Mouse (Mus musculus): ENCODE results near the gene Pnmt. TPM values are rescaled to one million over a fixed set of nuclear protein-coding genes. Genes with fewer than 3 reads are reported as not detected.
A peak's percentile ranks its signal among the peaks of the same experiment; 100 is the strongest.

Pnmt gene
- polyA plus RNA-seq, 1 experiment from 2014 or later = 0.22 TPM

GRCm38 (mm10) chr11:98387056-98387577, 867 bp downstream of the Pnmt start:
- Histone ChIP-seq H3K4me3 (replicated peaks) (no peak overlapping the region), H3K9me3 (no peaks in the 10 kb centered on the region), H3K27ac (no peak overlapping the region), H3K4me2 (no peak overlapping the region), H3K4me1 (0 out of 2 replicates have a peak, but pooled peaks cover 5% of the 10 kb centered on the region), H3K9ac (no peak overlapping the region), H3K36me3 (no peaks in the 10 kb centered on the region), H3K27me3 (replicated peaks) (peaks cover 39% of the 10 kb centered on the region)
- 48% methylated on average over 14 of the region's 14 CpGs for WGBS
- ATAC-seq (ENCODE audit: insufficient read depth, low FRiP score, low read depth) = no peak

- Histone ChIP-seq H3K9me3 (no peaks in the 10 kb centered on the region), H3K4me2 (no peak overlapping the region), H3K4me3 (replicated peaks) (no peak overlapping the region), H3K27me3 (replicated peaks) (peaks cover 39% of the 10 kb centered on the region), H3K27ac (no peak overlapping the region), H3K9ac (no peak overlapping the region), H3K4me1 (peaks cover 16% of the 10 kb centered on the region), H3K36me3 (no peaks in the 10 kb centered on the region)
- WGBS = 67% methylated on average over 10 of the region's 10 CpGs
- no peak for ATAC-seq (ENCODE audit: insufficient read depth, low FRiP score, low read depth)
Observed at GRCm38 (mm10) chr11:98388282-98388681, 2.0 kb downstream of the Pnmt start.

GRCm38 (mm10) chr11:98389221-98389780, 3.1 kb downstream of the Pnmt start:
- no peak overlapping the region for H3K9ac ChIP-seq
- no peak overlapping the region for H3K27ac ChIP-seq
- H3K27me3 ChIP-seq (replicated peaks) = peaks cover 36% of the 10 kb centered on the region
- no peak overlapping the region for H3K4me3 ChIP-seq (replicated peaks)
- 30% methylated on average over 9 of the region's 9 CpGs for WGBS
- H3K36me3 ChIP-seq = no peaks in the 10 kb centered on the region
- H3K4me1 ChIP-seq = peaks cover 26% of the 10 kb centered on the region
- no peaks in the 10 kb centered on the region for H3K9me3 ChIP-seq
- no peak overlapping the region for H3K4me2 ChIP-seq
- ATAC-seq (ENCODE audit: insufficient read depth, low FRiP score, low read depth) = no peak

- ATAC-seq (ENCODE audit: insufficient read depth, low FRiP score, low read depth) = no peak
Observed at GRCm38 (mm10) chr11:98390141-98390540, 3.9 kb downstream of the Pnmt start.

GRCm38 (mm10) chr11:98392034-98392433, 5.8 kb downstream of the Pnmt start:
- no peaks in the 10 kb centered on the region for H3K9me3 ChIP-seq
- 17% methylated on average over 8 of the region's 8 CpGs for WGBS
- H3K4me3 ChIP-seq (replicated peaks) = no peak overlapping the region
- H3K27me3 ChIP-seq (replicated peaks) = peaks cover 13% of the 10 kb centered on the region
- peaks cover 33% of the 10 kb centered on the region for H3K4me1 ChIP-seq
- no peak overlapping the region for H3K9ac ChIP-seq
- ATAC-seq (ENCODE audit: insufficient read depth, low FRiP score, low read depth) = peak; percentile 8; the same call in 1 of the 2 replicates
- H3K4me2 ChIP-seq = no peak overlapping the region
- H3K27ac ChIP-seq = peak overlapping the region; percentile 83; the same call in 1 of the 2 replicates
- H3K36me3 ChIP-seq = no peaks in the 10 kb centered on the region

More at GRCm38 (mm10) chr11:98390141-98390540, 3.9 kb downstream of the Pnmt start:
- Histone ChIP-seq H3K27me3 (replicated peaks) (peaks cover 28% of the 10 kb centered on the region), H3K4me3 (replicated peaks) (no peak overlapping the region), H3K9me3 (no peaks in the 10 kb centered on the region), H3K4me1 (peaks cover 32% of the 10 kb centered on the region), H3K36me3 (no peaks in the 10 kb centered on the region), H3K4me2 (no peak overlapping the region), H3K9ac (no peak overlapping the region), H3K27ac (no peak overlapping the region)
- WGBS = 66% methylated on average over 12 of the region's 12 CpGs

- H3K4me3 ChIP-seq (replicated peaks) = no peak overlapping the region
- peak overlapping the region; percentile 83 for H3K27ac ChIP-seq
- 0 out of 2 replicates have a peak overlapping the region, but pooled peaks have one; percentile 16 for H3K4me2 ChIP-seq
- H3K4me1 ChIP-seq = peaks cover 33% of the 10 kb centered on the region
- ATAC-seq (ENCODE audit: insufficient read depth, low FRiP score, low read depth) = no peak
- H3K27me3 ChIP-seq (replicated peaks) = peaks cover 7% of the 10 kb centered on the region
- H3K36me3 ChIP-seq = no peaks in the 10 kb centered on the region
- 55% methylated on average over 4 of the region's 4 CpGs for WGBS
- H3K9ac ChIP-seq = no peak overlapping the region
- H3K9me3 ChIP-seq = no peaks in the 10 kb centered on the region
Observed at GRCm38 (mm10) chr11:98392645-98393044, 6.4 kb downstream of the Pnmt start.

GRCm38 (mm10) chr11:98393317-98393716, 7.1 kb downstream of the Pnmt start:
- Histone ChIP-seq H3K4me2 (no peak overlapping the region), H3K4me3 (replicated peaks) (no peak overlapping the region), H3K27me3 (replicated peaks) (0 out of 2 replicates have a peak, but pooled peaks cover under 1% of the 10 kb centered on the region), H3K9me3 (no peaks in the 10 kb centered on the region), H3K36me3 (no peaks in the 10 kb centered on the region), H3K9ac (no peak overlapping the region), H3K4me1 (peaks cover 33% of the 10 kb centered on the region), H3K27ac (peak overlapping the region; percentile 83)
- WGBS = 50% methylated on average over 6 of the region's 6 CpGs
- peak; percentile 49 for ATAC-seq (ENCODE audit: insufficient read depth, low FRiP score, low read depth)

GRCm38 (mm10) chr11:98394301-98394700, 8.1 kb downstream of the Pnmt start:
- no peak overlapping the region for H3K9ac ChIP-seq
- no peak overlapping the region for H3K4me2 ChIP-seq
- peaks cover 32% of the 10 kb centered on the region for H3K4me1 ChIP-seq
- H3K36me3 ChIP-seq = no peaks in the 10 kb centered on the region
- peak overlapping the region; percentile 86 for H3K27ac ChIP-seq
- H3K9me3 ChIP-seq = no peaks in the 10 kb centered on the region
- no peak for ATAC-seq (ENCODE audit: insufficient read depth, low FRiP score, low read depth)
- H3K4me3 ChIP-seq (replicated peaks) = no peak overlapping the region
- WGBS = 36% methylated on average over 6 of the region's 6 CpGs
- no peaks in the 10 kb centered on the region for H3K27me3 ChIP-seq (replicated peaks)

- ATAC-seq (ENCODE audit: insufficient read depth, low FRiP score, low read depth) = peak; percentile 75
- Histone ChIP-seq H3K27ac (peak overlapping the region; percentile 86), H3K4me1 (peaks cover 34% of the 10 kb centered on the region), H3K27me3 (replicated peaks) (no peaks in the 10 kb centered on the region), H3K4me2 (no peak overlapping the region), H3K4me3 (replicated peaks) (no peak overlapping the region), H3K36me3 (no peaks in the 10 kb centered on the region), H3K9ac (no peak overlapping the region), H3K9me3 (no peaks in the 10 kb centered on the region)
- WGBS = 33% methylated on average over 4 of the region's 4 CpGs
Observed at GRCm38 (mm10) chr11:98395041-98395440, 8.8 kb downstream of the Pnmt start.

- no peaks in the 10 kb centered on the region for H3K27me3 ChIP-seq (replicated peaks)
- WGBS = 88% methylated on average over 7 of the region's 7 CpGs
- H3K36me3 ChIP-seq = no peaks in the 10 kb centered on the region
- no peak overlapping the region for H3K9ac ChIP-seq
- ATAC-seq (ENCODE audit: insufficient read depth, low FRiP score, low read depth) = no peak
- no peak overlapping the region for H3K27ac ChIP-seq
- no peak overlapping the region for H3K4me3 ChIP-seq (replicated peaks)
- H3K4me2 ChIP-seq = no peak overlapping the region
- H3K9me3 ChIP-seq = no peaks in the 10 kb centered on the region
- H3K4me1 ChIP-seq = peaks cover 32% of the 10 kb centered on the region
Observed at GRCm38 (mm10) chr11:98397946-98398345, 11.7 kb downstream of the Pnmt start.

GRCm38 (mm10) chr11:98400161-98400726, 14.0 kb downstream of the Pnmt start, which contains the start of gene Pgap3:
TSS of gene Pgap3 (minus strand) at chr11:98400490.
- Histone ChIP-seq H3K4me3 (replicated peaks) (peak within 1 kb of the TSS; percentile 74), H3K9me3 (no peaks in the 10 kb centered on the region), H3K27me3 (replicated peaks) (0 out of 2 replicates have a peak, but pooled peaks cover 4% of the 10 kb centered on the region), H3K36me3 (no peaks in the 10 kb centered on the region), H3K4me2 (peak within 1 kb of the TSS; percentile 71), H3K4me1 (peaks cover 11% of the 10 kb centered on the region), H3K9ac (peak within 1 kb of the TSS; percentile 53; the same call in 1 of the 2 replicates), H3K27ac (peak within 1 kb of the TSS; percentile 97)
- WGBS = under 1% methylated on average over 40 of the region's 40 CpGs
- ATAC-seq (ENCODE audit: insufficient read depth, low FRiP score, low read depth) = peak; percentile 83

GRCm38 (mm10) chr11:98400816-98401215, 14.6 kb downstream of the Pnmt start:
- Histone ChIP-seq H3K9ac (peak overlapping the region; percentile 34; the same call in 1 of the 2 replicates), H3K9me3 (no peaks in the 10 kb centered on the region), H3K36me3 (no peaks in the 10 kb centered on the region), H3K4me2 (peak overlapping the region; percentile 71), H3K27ac (peak overlapping the region; percentile 97), H3K4me1 (peaks cover 11% of the 10 kb centered on the region), H3K27me3 (replicated peaks) (0 out of 2 replicates have a peak, but pooled peaks cover 4% of the 10 kb centered on the region), H3K4me3 (replicated peaks) (peak overlapping the region; percentile 74)
- 41% methylated on average over 3 of the region's 3 CpGs for WGBS
- ATAC-seq (ENCODE audit: insufficient read depth, low FRiP score, low read depth) = peak; percentile 56; the same call in 1 of the 2 replicates
